Mouse (Mus musculus) hindbrain, embryonic 10.5 days (tissue): ENCODE results near the gene Inafm1. TPM values are rescaled to one million over a fixed set of nuclear protein-coding genes. Genes with fewer than 3 reads are reported as not detected.
A peak's percentile ranks its signal among the peaks of the same experiment; 100 is the strongest.

Experiments used
- DNase-seq: peaks from one replicate; pipeline ENCODE4 v3.0.0-alpha.2; 2017; ENCODE audit warnings: low spot score
- H3K27ac ChIP-seq: fragments of 300-500 bp; sonication (generic); 2 replicates; pipeline ENCODE4 v1.5.1; 2016; ENCODE audit warnings: mild to moderate bottlenecking, moderate library complexity
- H3K27me3 ChIP-seq: fragments of 300-500 bp; sonication (generic); 2 replicates; pipeline ENCODE4 v1.6.1; 2016; ENCODE audit warnings: mild to moderate bottlenecking; ENCODE audit not compliant: poor library complexity, insufficient read depth, severe bottlenecking
- H3K36me3 ChIP-seq: fragments of 300-500 bp; sonication (generic); 2 replicates; pipeline ENCODE4 v1.6.1; 2016; ENCODE audit warnings: mild to moderate bottlenecking, moderate library complexity
- H3K4me1 ChIP-seq: fragments of 300-500 bp; sonication (generic); replicated peaks from 2 replicates; pipeline ENCODE4 v1.6.1; 2016; ENCODE audit warnings: mild to moderate bottlenecking
- H3K4me3 ChIP-seq: fragments of 300-500 bp; sonication (generic); 2 replicates; pipeline ENCODE4 v1.5.1; 2016; ENCODE audit warnings: mild to moderate bottlenecking, moderate library complexity
- H3K9me3 ChIP-seq: fragments of 300-500 bp; sonication (generic); 2 replicates; pipeline ENCODE4 v1.6.1; 2016; ENCODE audit warnings: mild to moderate bottlenecking, moderate library complexity
- WGBS: fragments of 180-500 bp; shearing (Covaris S2); methylation state at CpG from one replicate; pipeline ENCODE4 v1.1.7; 2016; 5-methylcytosine and 5-hydroxymethylcytosine counted together
- polyA plus RNA-seq: library from polyadenylated mRNA; unstranded; fragments of >200 nt; fragmentation: Nextera tagmentation; extraction: Ambion mirVana; gene quantifications from 2 replicates; pipeline ENCODE4 v1.2.1, GENCODE M21; 2016

Gene Inafm1
- polyA plus RNA-seq, 1 experiment from 2014 or later, result 13.0 TPM

GRCm38 (mm10) chr7:16294346-16294745 lies 20.9 kb upstream of the Inafm1 start:
- Histone ChIP-seq H3K9me3 (no peaks in the 10 kb centered on the region), H3K27ac (no peak overlapping the region; the same call in 1 of the 2 replicates), H3K36me3 (no peaks in the 10 kb centered on the region), H3K4me3 (peak overlapping the region; percentile 61; the same call in 1 of the 2 replicates), H3K4me1 (peaks cover 36% of the 10 kb centered on the region), H3K27me3 (peaks cover 12% of the 10 kb centered on the region)
- DNase-seq, result peak; percentile 42
- 35% methylated on average over 4 of the region's 4 CpGs for WGBS

DNA sequence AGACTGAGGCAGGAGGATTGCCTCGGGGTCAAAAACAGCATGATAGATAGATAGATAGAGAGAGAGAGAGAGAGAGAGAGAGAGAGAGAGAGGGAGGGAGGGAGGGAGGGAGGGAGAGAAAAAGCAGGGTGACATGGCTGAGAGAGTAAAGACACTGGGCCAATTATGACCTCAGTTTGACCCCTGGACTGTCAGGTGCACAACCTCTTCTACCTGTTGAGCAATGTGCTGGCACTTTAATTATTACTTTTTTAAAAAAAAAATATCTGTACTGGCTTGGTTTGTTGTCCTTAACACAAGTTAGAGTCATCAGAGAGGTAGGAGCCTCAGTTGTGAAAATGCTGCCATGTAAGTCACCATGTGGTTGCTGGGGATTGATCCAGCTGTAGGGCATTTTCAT lies 14.4 kb upstream of the Inafm1 start:
- 89% methylated on average over 1 of the region's 1 CpGs for WGBS
- Histone ChIP-seq H3K9me3 (no peaks in the 10 kb centered on the region), H3K4me1 (peaks cover 22% of the 10 kb centered on the region), H3K4me3 (no peak overlapping the region), H3K27ac (no peak overlapping the region), H3K27me3 (no peaks in the 10 kb centered on the region), H3K36me3 (peaks cover 17% of the 10 kb centered on the region)
- DNase-seq, result no peak

- Histone ChIP-seq H3K27ac (peak overlapping the region; percentile 97), H3K27me3 (no peaks in the 10 kb centered on the region), H3K4me3 (peak overlapping the region; percentile 83), H3K36me3 (peaks cover 24% of the 10 kb centered on the region), H3K9me3 (no peaks in the 10 kb centered on the region), H3K4me1 (peaks cover 23% of the 10 kb centered on the region)
- no peak for DNase-seq
- WGBS, result 87% methylated on average over 2 of the region's 2 CpGs
Observed at GRCm38 (mm10) chr7:16287016-16287415, 13.6 kb upstream of the Inafm1 start.

GRCm38 (mm10) chr7:16286026-16286961 lies 12.9 kb upstream of the Inafm1 start, which contains the start of gene Ccdc9:
Ccdc9 (minus strand) TSS chr7:16286795.
- peaks cover 23% of the 10 kb centered on the region for H3K4me1 ChIP-seq
- peak within 1 kb of the TSS; percentile 97 for H3K27ac ChIP-seq
- no peaks in the 10 kb centered on the region for H3K9me3 ChIP-seq
- under 1% methylated on average over 67 of the region's 70 CpGs for WGBS
- peaks cover 31% of the 10 kb centered on the region for H3K36me3 ChIP-seq
- no peaks in the 10 kb centered on the region for H3K27me3 ChIP-seq
- H3K4me3 ChIP-seq, result peak within 1 kb of the TSS; percentile 83
- DNase-seq, result peak; percentile 99

DNA sequence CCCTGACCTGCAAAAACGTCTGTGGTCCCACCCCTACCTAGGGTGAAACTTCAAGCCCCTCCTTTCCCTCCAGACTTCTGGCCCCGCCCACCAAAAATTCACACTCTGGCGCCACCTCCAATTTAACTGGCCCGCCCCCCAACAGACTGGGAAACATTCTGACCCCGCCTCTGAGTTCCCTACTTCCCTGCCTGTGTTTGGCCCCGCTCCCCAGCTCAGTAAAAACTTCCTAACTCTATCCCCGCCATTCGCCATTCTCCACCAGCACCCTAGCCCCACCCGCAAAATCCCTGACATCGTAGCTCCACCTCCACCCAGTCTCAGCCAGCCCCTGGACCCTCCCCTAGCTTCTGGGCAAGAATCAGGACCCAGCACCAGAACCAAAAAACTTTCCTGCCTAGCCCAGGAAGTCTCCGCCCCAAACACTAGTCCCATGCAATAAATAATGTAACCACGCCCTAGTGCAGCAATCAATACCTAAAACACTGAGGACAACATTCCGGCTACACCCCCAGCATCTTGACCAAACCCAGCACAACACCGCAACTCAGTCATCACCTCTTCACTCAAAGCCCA lies 12.1 kb upstream of the Inafm1 start:
- Histone ChIP-seq H3K4me3 (peak overlapping the region; percentile 83), H3K36me3 (peaks cover 39% of the 10 kb centered on the region), H3K9me3 (no peaks in the 10 kb centered on the region), H3K27me3 (no peaks in the 10 kb centered on the region), H3K27ac (peak overlapping the region; percentile 97; the same call in 1 of the 2 replicates), H3K4me1 (peaks cover 23% of the 10 kb centered on the region)
- WGBS, result 4% methylated on average over 14 of the region's 14 CpGs
- peak; percentile 34 for DNase-seq

- no peaks in the 10 kb centered on the region for H3K27me3 ChIP-seq
- no peak for DNase-seq
- WGBS, result 83% methylated on average over 9 of the region's 9 CpGs
- no peaks in the 10 kb centered on the region for H3K9me3 ChIP-seq
- peak overlapping the region; percentile 83 for H3K4me3 ChIP-seq
- peaks cover 23% of the 10 kb centered on the region for H3K4me1 ChIP-seq
- no peak overlapping the region for H3K27ac ChIP-seq
- H3K36me3 ChIP-seq, result peaks cover 45% of the 10 kb centered on the region
Observed at GRCm38 (mm10) chr7:16284904-16285303, 11.5 kb upstream of the Inafm1 start.

- Histone ChIP-seq H3K4me1 (peaks cover 23% of the 10 kb centered on the region), H3K27me3 (no peaks in the 10 kb centered on the region), H3K36me3 (peaks cover 53% of the 10 kb centered on the region), H3K4me3 (no peak overlapping the region), H3K9me3 (no peaks in the 10 kb centered on the region), H3K27ac (no peak overlapping the region)
- WGBS, result 92% methylated on average over 8 of the region's 8 CpGs
- DNase-seq, result no peak
Observed at GRCm38 (mm10) chr7:16284001-16284400, 10.6 kb upstream of the Inafm1 start.

DNA sequence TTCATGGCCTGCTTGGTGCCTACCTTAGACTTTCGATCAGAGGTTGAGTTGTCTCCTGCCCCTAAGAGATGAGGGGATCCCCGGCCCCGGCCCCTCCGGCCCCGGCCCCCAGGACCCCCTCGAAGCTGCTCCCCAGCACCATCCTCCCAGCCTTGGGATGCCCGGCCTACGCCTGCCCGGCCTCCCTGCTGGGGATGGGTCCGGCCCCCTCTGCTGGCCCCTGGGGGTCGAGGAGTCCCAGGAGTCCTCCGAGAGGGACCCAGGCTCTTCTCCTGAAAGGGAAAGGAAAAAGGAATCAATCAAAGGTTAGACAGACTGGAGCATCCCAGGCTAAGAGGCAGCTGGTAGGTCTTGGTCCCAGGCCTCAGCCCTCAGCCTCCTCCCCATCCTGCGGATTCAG lies 8.9 kb upstream of the Inafm1 start:
- 88% methylated on average over 13 of the region's 13 CpGs for WGBS
- no peak overlapping the region for H3K4me3 ChIP-seq
- H3K36me3 ChIP-seq, result peaks cover 69% of the 10 kb centered on the region
- H3K9me3 ChIP-seq, result no peaks in the 10 kb centered on the region
- no peak overlapping the region for H3K27ac ChIP-seq
- no peaks in the 10 kb centered on the region for H3K27me3 ChIP-seq
- peaks cover 23% of the 10 kb centered on the region for H3K4me1 ChIP-seq
- DNase-seq, result no peak

DNA sequence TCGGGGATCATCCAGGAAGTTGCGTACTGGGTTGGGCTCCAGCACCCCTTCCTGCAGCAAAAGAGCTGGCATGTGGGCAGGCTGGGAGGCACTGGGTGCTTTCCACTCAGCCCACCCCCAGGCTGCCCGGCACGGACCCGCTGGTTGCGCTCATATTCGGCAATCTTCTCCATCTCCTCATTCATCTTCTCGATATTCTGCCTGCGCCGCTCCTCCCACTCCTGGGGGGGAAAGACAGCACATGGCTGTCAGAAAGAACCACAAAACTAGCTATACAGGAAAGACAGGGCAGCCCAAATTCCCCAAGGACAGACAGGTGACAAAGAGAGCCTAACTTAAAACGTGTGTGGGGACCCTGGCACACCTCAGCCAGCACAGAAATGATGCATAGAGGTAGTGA lies 7.3 kb upstream of the Inafm1 start:
- WGBS, result 90% methylated on average over 11 of the region's 11 CpGs
- H3K27ac ChIP-seq, result no peak overlapping the region
- peaks cover 21% of the 10 kb centered on the region for H3K4me1 ChIP-seq
- no peaks in the 10 kb centered on the region for H3K27me3 ChIP-seq
- no peak overlapping the region for H3K4me3 ChIP-seq
- H3K9me3 ChIP-seq, result no peaks in the 10 kb centered on the region
- no peak for DNase-seq
- peaks cover 85% of the 10 kb centered on the region for H3K36me3 ChIP-seq

DNA sequence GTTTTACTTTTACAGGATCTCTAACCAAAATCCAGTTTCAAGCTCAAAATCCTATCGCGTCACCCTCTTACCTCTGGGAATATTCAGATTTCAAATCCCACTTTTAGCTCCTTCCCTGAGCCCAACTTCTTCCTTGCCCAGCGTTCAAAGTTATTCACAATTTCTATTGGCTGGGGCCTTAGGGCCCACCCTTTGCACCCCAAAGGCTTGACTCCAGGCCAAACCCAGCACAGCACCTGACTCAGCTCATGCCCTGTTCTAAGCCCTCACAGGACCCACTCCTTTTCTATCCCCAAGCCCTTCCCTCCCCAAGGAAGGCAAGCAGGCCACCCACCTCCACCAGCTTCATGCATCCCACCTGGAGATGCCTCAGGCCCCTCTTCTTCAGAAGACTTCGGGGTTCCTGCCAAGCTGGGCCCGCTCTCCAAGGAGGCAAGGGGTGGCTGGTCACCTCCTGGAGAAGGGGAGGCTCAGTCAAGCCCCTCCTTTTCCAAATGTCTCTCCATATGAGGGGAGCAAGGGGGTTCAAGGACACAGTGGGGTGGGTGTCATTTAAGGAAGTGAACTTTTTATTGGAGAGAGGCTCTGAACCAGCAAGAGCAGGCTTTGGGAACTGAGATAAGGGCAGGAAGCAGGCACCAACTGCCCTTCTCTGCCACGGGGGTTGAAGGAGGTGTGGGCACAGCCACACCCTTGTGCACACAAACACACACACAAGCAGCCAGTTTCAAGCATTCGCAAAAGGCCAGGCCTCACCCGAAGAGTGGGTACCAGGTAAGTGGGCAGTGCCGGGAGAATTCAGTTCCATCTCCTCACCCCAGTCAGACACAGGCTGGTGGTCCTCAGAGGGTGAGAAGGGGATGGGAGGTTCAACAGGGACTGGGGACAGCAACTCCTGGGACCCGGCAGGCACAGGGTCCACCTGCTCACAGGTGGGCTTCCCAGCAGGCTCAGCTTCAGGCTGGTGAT lies 1.8 kb upstream of the Inafm1 start:
- peaks cover 38% of the 10 kb centered on the region for H3K4me1 ChIP-seq
- no peaks in the 10 kb centered on the region for H3K9me3 ChIP-seq
- H3K27me3 ChIP-seq, result peaks cover 19% of the 10 kb centered on the region
- no peak overlapping the region for H3K27ac ChIP-seq
- DNase-seq, result no peak
- WGBS, result 89% methylated on average over 10 of the region's 10 CpGs
- H3K4me3 ChIP-seq, result no peak overlapping the region
- H3K36me3 ChIP-seq, result peaks cover 51% of the 10 kb centered on the region

GRCm38 (mm10) chr7:16273766-16274140 lies 336 bp upstream of the Inafm1 start:
- Histone ChIP-seq H3K36me3 (peaks cover 39% of the 10 kb centered on the region), H3K4me1 (peaks cover 38% of the 10 kb centered on the region), H3K27ac (peak overlapping the region; percentile 88), H3K4me3 (peak overlapping the region; percentile 64), H3K9me3 (no peaks in the 10 kb centered on the region), H3K27me3 (peaks cover 23% of the 10 kb centered on the region)
- 0% methylated on average over 18 of the region's 18 CpGs for WGBS
- peak; percentile 85 for DNase-seq

DNA sequence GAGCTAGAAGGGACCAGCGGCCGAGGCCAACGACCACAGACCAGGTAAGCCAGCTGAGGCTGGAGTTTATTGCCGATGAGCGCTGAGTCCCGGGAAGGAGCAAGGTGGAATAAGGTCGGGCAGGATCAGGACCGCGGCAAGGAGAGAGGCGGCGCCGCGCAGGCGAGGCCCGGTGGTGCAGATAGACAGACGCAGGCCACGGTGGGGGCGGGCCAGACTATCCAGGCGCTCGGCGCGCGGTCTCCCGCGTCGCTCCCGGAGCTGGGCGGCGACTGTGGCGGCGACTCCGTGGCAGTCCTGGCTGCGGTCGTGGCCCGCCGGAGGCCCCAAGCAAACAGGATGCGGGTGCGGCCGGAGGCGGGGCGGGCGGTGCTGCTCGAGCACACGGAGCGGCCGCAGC lies 736 bp downstream of the Inafm1 start:
- Histone ChIP-seq H3K27me3 (peaks cover 28% of the 10 kb centered on the region), H3K4me3 (peak overlapping the region; percentile 64), H3K4me1 (peaks cover 38% of the 10 kb centered on the region), H3K9me3 (no peaks in the 10 kb centered on the region), H3K36me3 (peaks cover 28% of the 10 kb centered on the region), H3K27ac (peak overlapping the region; percentile 88)
- WGBS, result under 1% methylated on average over 46 of the region's 46 CpGs
- peak; percentile 67 for DNase-seq
